Mouse (Mus musculus): Measurements from ENCODE around the gene Emilin1. TPM values are rescaled to one million over a fixed set of nuclear protein-coding genes. Genes with fewer than 3 reads are reported as not detected.

The Emilin1 gene
- polyA plus RNA-seq, 1 experiment from 2014 or later: 200 TPM

DNA sequence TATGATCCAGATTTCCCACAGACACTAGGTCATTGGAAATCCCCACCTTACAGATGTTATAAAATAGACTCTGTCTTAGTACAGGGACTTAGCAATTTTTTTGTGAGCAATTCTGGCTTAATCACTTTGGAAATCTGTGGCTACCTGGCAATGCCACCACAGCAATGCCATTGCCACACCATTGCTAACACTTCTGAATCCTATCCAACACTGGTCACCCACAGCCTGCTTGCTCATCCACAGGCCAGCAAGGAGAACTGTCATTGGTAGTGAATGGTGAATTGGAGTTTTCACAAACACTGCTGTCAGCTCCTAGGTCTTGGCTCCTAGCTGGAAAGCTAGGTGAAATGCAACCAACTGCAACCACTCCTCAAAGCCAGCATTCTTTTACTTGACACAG lies 2.7 kb upstream of the Emilin1 start:
- Histone ChIP-seq H3K9me3 (ENCODE audit: control insufficient read depth, low read length) (no peaks in the 10 kb centered on the region), H3K4me3 (ENCODE audit: low read depth, low read length) (no peak overlapping the region), H3K4me2 (ENCODE audit: low read depth, low read length) (no peak overlapping the region), H3K9ac (ENCODE audit: low read depth, low read length) (no peak overlapping the region), H3K27ac (replicated peaks; ENCODE audit: low read depth, low read length) (peak overlapping the region; percentile 97), H3K4me1 (ENCODE audit: control insufficient read depth, insufficient read depth, low read length) (peaks cover 55% of the 10 kb centered on the region), H3K36me3 (ENCODE audit: control insufficient read depth, insufficient read depth, low read length) (peaks cover 7% of the 10 kb centered on the region), H3K27me3 (replicated peaks; ENCODE audit: control insufficient read depth, insufficient read depth, low read length) (no peaks in the 10 kb centered on the region)
- ATAC-seq (ENCODE audit: low read depth) (no peak), DNase-seq (ENCODE audit: low spot score) (no peak)

DNA sequence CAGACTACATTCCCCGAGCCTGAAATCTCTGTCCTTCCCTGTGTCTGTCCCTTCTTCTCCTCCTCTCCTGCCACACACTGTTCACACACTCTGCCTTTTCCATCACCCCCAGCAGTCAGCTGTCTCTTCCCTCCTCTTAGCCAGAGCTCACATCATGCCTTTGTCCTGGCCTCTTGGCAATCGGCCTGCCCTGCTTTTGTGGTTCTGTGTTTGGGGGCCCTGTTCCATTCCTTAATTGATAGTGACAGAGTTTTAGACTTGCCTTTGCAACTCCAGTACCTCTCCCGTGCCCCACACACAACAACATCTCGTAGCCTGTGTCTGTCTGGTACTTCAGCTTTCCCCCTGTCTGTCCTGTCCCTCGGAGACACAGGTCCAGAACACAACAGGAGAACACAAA lies 1.0 kb upstream of the Emilin1 start:
- peaks cover 4% of the 10 kb centered on the region for H3K36me3 ChIP-seq (ENCODE audit: control insufficient read depth, insufficient read depth, low read length)
- no peak for DNase-seq (ENCODE audit: low spot score)
- 27% methylated on average over 5 of the region's 5 CpGs for WGBS

DNA sequence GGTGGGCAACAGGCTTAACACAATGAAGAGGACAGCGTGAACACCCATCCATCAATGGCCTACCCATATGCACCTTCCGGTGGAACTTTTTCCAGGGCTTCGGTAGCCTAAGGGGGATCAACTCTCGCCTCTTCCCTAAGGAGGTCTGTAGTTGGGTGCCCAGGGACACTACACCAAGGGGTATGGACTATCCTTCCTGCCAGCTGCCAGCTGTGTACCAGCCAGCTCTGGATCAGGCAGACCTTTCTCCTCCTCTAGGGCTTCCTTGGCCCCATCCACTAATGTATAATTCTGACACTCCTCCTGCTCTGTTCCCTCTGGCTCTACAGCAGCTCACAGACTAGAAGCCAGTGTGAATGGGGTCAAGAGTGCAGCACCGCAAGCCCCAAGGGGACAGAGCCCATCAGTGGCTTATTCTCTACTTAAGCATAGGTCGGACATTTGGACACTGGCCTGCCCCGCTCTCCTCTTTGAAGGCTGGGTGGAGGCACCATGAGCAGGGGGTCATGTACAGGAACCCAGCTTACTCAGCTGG lies 966 bp downstream of the Emilin1 start:
- Histone ChIP-seq H3K9me3 (ENCODE audit: control insufficient read depth, low read length) (no peaks in the 10 kb centered on the region), H3K4me1 (ENCODE audit: control insufficient read depth, insufficient read depth, low read length) (peaks cover 42% of the 10 kb centered on the region), H3K9ac (ENCODE audit: low read depth, low read length) (peak overlapping the region; percentile 73), H3K27ac (replicated peaks; ENCODE audit: low read depth, low read length) (peak overlapping the region; percentile 97), H3K36me3 (ENCODE audit: control insufficient read depth, insufficient read depth, low read length) (peaks cover 24% of the 10 kb centered on the region), H3K4me2 (ENCODE audit: low read depth, low read length) (peak overlapping the region; percentile 83), H3K4me3 (ENCODE audit: low read depth, low read length) (peak overlapping the region; percentile 58), H3K27me3 (replicated peaks; ENCODE audit: control insufficient read depth, insufficient read depth, low read length) (no peaks in the 10 kb centered on the region)
- 14% methylated on average over 7 of the region's 7 CpGs for WGBS
- DNase-seq (ENCODE audit: low spot score) (no peak), ATAC-seq (ENCODE audit: low read depth) (no peak)

More for the DNA sequence above, 1.0 kb upstream of the Emilin1 start:
- ATAC-seq (ENCODE audit: low read depth): no peak
- H3K27ac ChIP-seq (replicated peaks; ENCODE audit: low read depth, low read length): peak overlapping the region; percentile 97
- peak overlapping the region; percentile 83; the same call in 1 of the 2 replicates for H3K4me2 ChIP-seq (ENCODE audit: low read depth, low read length)
- no peak overlapping the region for H3K4me3 ChIP-seq (ENCODE audit: low read depth, low read length)
- H3K9me3 ChIP-seq (ENCODE audit: control insufficient read depth, low read length): no peaks in the 10 kb centered on the region
- 0 out of 2 replicates have a peak overlapping the region, but pooled peaks have one; percentile 73 for H3K9ac ChIP-seq (ENCODE audit: low read depth, low read length)
- H3K4me1 ChIP-seq (ENCODE audit: control insufficient read depth, insufficient read depth, low read length): peaks cover 55% of the 10 kb centered on the region
- no peaks in the 10 kb centered on the region for H3K27me3 ChIP-seq (replicated peaks; ENCODE audit: control insufficient read depth, insufficient read depth, low read length)

DNA sequence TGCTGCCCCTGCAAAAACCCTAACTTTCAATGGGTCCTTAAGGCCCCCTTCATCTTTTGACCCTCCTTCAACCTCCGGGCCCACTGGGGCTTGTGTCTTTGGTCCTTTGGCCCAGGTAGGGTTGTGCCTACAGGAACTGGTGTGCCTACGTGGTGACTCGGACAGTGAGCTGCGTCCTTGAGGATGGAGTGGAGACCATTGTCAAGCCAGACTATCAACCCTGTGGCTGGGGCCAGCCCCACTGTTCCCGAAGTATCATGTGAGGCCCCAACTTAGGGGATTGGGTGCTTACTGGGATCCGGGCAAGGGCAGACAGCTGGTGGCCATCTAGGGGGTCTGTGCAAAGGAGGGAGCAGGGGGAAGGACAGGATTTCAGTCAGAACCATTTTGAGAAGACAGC lies 1.6 kb downstream of the Emilin1 start:
- 31% methylated on average over 6 of the region's 6 CpGs for WGBS
- H3K27ac ChIP-seq (replicated peaks; ENCODE audit: low read depth, low read length): peak overlapping the region; percentile 97
- peak overlapping the region; percentile 58 for H3K4me3 ChIP-seq (ENCODE audit: low read depth, low read length)
- peak overlapping the region; percentile 73 for H3K9ac ChIP-seq (ENCODE audit: low read depth, low read length)
- H3K27me3 ChIP-seq (replicated peaks; ENCODE audit: control insufficient read depth, insufficient read depth, low read length): no peaks in the 10 kb centered on the region
- H3K9me3 ChIP-seq (ENCODE audit: control insufficient read depth, low read length): no peaks in the 10 kb centered on the region
- peak overlapping the region; percentile 83 for H3K4me2 ChIP-seq (ENCODE audit: low read depth, low read length)
- H3K4me1 ChIP-seq (ENCODE audit: control insufficient read depth, insufficient read depth, low read length): peaks cover 36% of the 10 kb centered on the region
- H3K36me3 ChIP-seq (ENCODE audit: control insufficient read depth, insufficient read depth, low read length): peaks cover 31% of the 10 kb centered on the region
- DNase-seq (ENCODE audit: low spot score) (no peak), ATAC-seq (ENCODE audit: low read depth) (no peak)

DNA sequence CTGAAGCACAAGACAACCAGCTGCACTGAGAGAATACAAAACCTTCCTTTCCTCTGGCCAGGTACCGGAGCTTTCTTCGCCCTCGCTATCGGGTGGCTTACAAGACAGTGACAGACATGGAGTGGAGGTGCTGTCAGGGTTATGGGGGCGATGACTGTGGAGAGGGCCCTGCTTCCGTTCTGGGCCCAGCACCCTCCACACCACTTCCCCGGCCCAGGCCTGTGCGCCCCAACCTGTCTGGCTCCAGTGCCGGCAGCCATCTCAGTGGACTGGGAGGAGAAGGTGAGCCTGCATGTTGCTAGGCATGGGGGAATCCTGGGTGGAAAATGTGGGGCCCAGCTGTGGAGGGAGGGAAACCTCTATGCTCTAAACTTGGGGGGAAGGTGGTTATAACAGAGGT lies 2.3 kb downstream of the Emilin1 start:
- WGBS: 37% methylated on average over 6 of the region's 9 CpGs
- peaks cover 31% of the 10 kb centered on the region for H3K4me1 ChIP-seq (ENCODE audit: control insufficient read depth, insufficient read depth, low read length)

DNA sequence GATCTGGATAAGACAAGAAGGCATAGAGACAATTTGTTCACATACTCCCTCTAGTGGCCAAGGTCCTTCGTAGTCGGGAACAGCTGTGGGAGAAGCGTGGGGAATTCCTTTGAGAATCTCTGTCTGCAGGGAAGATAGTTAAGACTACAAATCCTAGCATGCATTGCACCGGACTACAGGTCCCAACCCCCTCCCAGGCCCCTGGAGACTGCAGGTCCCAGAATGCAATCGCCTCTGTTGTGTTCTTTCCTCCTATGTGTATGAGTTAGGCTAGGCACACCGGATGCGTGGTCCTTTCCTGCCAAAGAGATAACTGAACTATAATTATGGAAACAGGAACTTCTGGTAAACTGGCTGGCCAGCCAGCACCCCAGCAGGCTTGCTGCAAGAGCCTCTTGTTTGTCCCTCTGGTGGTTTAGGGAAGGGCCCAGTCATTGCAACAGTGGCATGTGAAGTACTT lies 2.8 kb downstream of the Emilin1 start:
- H3K4me3 ChIP-seq (ENCODE audit: low read depth, low read length): peak overlapping the region; percentile 58
- H3K4me2 ChIP-seq (ENCODE audit: low read depth, low read length): peak overlapping the region; percentile 83
- peaks cover 25% of the 10 kb centered on the region for H3K4me1 ChIP-seq (ENCODE audit: control insufficient read depth, insufficient read depth, low read length)
- peak overlapping the region; percentile 73; the same call in 1 of the 2 replicates for H3K9ac ChIP-seq (ENCODE audit: low read depth, low read length)
- WGBS: 7% methylated on average over 7 of the region's 7 CpGs
- H3K36me3 ChIP-seq (ENCODE audit: control insufficient read depth, insufficient read depth, low read length): peaks cover 43% of the 10 kb centered on the region
- peak; percentile 98 for DNase-seq (ENCODE audit: low spot score)
- peak; percentile 80 for ATAC-seq (ENCODE audit: low read depth)
- H3K27ac ChIP-seq (replicated peaks; ENCODE audit: low read depth, low read length): peak overlapping the region; percentile 97
- no peaks in the 10 kb centered on the region for H3K27me3 ChIP-seq (replicated peaks; ENCODE audit: control insufficient read depth, insufficient read depth, low read length)
- H3K9me3 ChIP-seq (ENCODE audit: control insufficient read depth, low read length): no peaks in the 10 kb centered on the region

More for the DNA sequence above, 2.3 kb downstream of the Emilin1 start:
- Histone ChIP-seq H3K4me2 (ENCODE audit: low read depth, low read length) (peak overlapping the region; percentile 83), H3K36me3 (ENCODE audit: control insufficient read depth, insufficient read depth, low read length) (peaks cover 37% of the 10 kb centered on the region), H3K9ac (ENCODE audit: low read depth, low read length) (peak overlapping the region; percentile 73), H3K27ac (replicated peaks; ENCODE audit: low read depth, low read length) (peak overlapping the region; percentile 97), H3K9me3 (ENCODE audit: control insufficient read depth, low read length) (no peaks in the 10 kb centered on the region), H3K27me3 (replicated peaks; ENCODE audit: control insufficient read depth, insufficient read depth, low read length) (no peaks in the 10 kb centered on the region), H3K4me3 (ENCODE audit: low read depth, low read length) (peak overlapping the region; percentile 58)
- ATAC-seq (ENCODE audit: low read depth): no peak; the same call in 1 of the 2 replicates
- no peak for DNase-seq (ENCODE audit: low spot score)

DNA sequence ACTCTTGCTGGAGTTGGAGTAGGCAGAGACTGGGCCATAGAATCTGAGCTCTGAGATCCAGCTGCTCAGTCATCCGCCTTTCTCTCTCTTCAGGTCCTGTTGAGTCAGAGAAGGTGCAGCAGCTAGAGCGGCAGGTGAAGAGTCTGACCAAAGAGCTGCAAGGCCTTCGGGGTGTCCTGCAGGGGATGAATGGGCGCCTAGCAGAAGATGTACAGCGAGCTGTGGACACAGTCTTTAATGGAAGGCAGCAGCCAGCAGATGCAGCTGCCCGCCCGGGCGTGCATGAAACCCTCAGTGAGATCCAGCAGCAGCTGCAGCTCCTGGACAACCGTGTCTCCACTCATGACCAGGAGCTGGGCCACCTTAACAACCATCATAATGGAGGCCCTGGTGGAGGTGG lies 3.6 kb downstream of the Emilin1 start:
- no peaks in the 10 kb centered on the region for H3K27me3 ChIP-seq (replicated peaks; ENCODE audit: control insufficient read depth, insufficient read depth, low read length)
- no peak overlapping the region for H3K4me3 ChIP-seq (ENCODE audit: low read depth, low read length)
- H3K9me3 ChIP-seq (ENCODE audit: control insufficient read depth, low read length): no peaks in the 10 kb centered on the region
- WGBS: 88% methylated on average over 9 of the region's 9 CpGs
- H3K27ac ChIP-seq (replicated peaks; ENCODE audit: low read depth, low read length): no peak overlapping the region
- peak overlapping the region; percentile 17; the same call in 1 of the 2 replicates for H3K9ac ChIP-seq (ENCODE audit: low read depth, low read length)
- no peak overlapping the region for H3K4me2 ChIP-seq (ENCODE audit: low read depth, low read length)
- H3K4me1 ChIP-seq (ENCODE audit: control insufficient read depth, insufficient read depth, low read length): peaks cover 20% of the 10 kb centered on the region
- peaks cover 43% of the 10 kb centered on the region for H3K36me3 ChIP-seq (ENCODE audit: control insufficient read depth, insufficient read depth, low read length)
- DNase-seq (ENCODE audit: low spot score): no peak
- no peak for ATAC-seq (ENCODE audit: low read depth)

DNA sequence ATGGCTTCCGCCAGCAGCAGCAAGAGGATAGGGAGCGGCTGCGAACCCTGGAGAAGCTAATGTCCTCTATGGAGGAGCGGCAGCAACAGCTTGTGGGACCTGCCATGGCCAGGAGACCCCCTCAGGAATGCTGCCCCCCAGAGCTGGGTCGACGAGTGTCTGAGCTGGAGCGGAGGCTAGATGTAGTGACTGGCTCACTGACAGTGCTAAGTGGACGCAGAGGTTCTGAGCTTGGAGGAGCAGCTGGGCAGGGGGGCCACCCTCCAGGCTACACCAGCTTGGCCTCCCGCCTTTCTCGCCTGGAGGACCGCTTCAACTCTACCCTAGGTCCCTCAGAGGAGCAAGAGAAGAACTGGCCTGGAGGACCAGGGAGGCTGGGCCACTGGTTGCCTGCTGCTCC lies 4.1 kb downstream of the Emilin1 start:
- Histone ChIP-seq H3K27ac (replicated peaks; ENCODE audit: low read depth, low read length) (no peak overlapping the region), H3K4me1 (ENCODE audit: control insufficient read depth, insufficient read depth, low read length) (peaks cover 20% of the 10 kb centered on the region), H3K27me3 (replicated peaks; ENCODE audit: control insufficient read depth, insufficient read depth, low read length) (no peaks in the 10 kb centered on the region), H3K4me2 (ENCODE audit: low read depth, low read length) (no peak overlapping the region), H3K36me3 (ENCODE audit: control insufficient read depth, insufficient read depth, low read length) (peaks cover 43% of the 10 kb centered on the region), H3K4me3 (ENCODE audit: low read depth, low read length) (no peak overlapping the region), H3K9me3 (ENCODE audit: control insufficient read depth, low read length) (no peaks in the 10 kb centered on the region), H3K9ac (ENCODE audit: low read depth, low read length) (peak overlapping the region; percentile 17; the same call in 1 of the 2 replicates)
- WGBS: 89% methylated on average over 10 of the region's 11 CpGs
- ATAC-seq (ENCODE audit: low read depth) (no peak), DNase-seq (ENCODE audit: low spot score) (no peak)

All from embryonic facial prominence, embryonic 14.5 days (tissue).